Mouse (Mus musculus): Measurements from ENCODE around the gene Meis2. TPM values are rescaled to one million over a fixed set of nuclear protein-coding genes. Genes with fewer than 3 reads are reported as not detected.

The Meis2 gene
- polyA plus RNA-seq, 1 experiment from 2014 or later, result 41.5 TPM

DNA sequence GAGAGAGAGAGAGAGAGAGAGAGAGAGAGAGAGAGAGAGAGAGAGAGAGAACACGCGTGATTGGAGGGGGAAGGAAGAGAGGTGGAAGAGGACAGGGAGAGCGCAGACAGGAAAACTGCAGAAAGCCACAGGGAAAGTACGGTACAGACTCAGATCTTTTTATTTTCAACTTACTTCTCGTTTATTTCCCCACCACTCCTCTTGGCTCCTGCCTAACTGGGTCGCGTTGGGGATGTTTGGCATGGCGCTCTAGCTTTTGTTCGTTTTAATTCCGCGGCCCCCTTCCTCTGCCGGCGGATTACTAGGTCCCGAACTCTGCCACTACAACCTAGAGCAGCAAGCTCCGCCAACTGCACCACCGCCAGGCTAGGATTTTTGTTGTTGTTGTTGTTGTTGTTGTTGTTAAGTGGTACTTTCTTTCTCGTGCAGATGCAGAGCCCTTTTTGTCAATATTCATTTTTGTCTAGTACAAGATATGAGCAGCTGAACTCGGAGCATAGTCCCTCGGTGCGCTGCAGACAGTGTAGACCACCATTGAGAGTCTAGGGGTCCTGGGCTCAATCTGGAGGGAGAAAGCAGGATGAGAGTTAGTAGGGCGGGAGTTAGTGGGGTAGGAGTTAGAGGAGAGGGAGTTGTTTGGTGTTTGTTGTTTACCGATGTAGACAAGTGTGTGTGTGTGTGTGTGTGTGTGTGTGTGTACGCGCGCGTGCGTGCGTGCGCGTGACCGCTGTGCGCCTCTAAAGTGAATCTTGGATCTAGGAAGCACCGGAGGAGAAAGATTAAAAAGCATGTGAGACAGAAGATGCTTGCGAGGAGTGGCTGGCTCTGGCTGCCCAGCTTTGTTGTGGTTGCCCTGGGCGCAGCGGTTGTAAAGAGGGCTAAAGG lies 660 bp upstream of the Meis2 start:
- no peaks in the 10 kb centered on the region for H3K9me3 ChIP-seq
- H3K27me3 ChIP-seq (replicated peaks), result peaks cover 12% of the 10 kb centered on the region; the same call in 1 of the 2 replicates
- H3K4me1 ChIP-seq (replicated peaks), result no peaks in the 10 kb centered on the region
- peak overlapping the region; percentile 62 for H3K4me3 ChIP-seq (replicated peaks)
- no peaks in the 10 kb centered on the region for H3K36me3 ChIP-seq
- peak overlapping the region; percentile 97 for H3K27ac ChIP-seq
- peak overlapping the region; percentile 77 for H3K4me2 ChIP-seq (replicated peaks)
- under 1% methylated on average over 36 of the region's 36 CpGs for WGBS
- ATAC-seq, result peak; percentile 11
- H3K9ac ChIP-seq, result peak overlapping the region; percentile 62

DNA sequence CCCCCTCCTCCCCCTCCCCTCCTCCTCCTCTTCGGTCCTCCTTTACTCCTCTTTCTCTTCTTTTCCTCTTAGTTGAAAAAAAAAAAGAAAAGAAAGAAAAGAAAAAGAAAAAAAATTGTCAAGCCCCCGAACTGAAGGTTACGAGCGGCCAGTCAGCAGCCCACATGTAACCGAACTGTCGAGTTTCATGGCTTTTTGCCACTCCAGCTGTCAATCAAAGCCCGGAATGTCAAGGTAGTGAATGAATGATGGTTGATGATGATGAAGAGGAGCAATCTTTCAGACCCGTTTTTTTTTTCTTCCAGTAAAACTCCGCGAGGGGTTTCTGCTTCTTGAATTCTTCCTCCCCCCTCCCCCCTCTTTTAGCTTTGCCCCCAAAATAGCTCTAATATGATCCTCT lies 582 bp downstream of the Meis2 start:
- Histone ChIP-seq H3K9me3 (no peaks in the 10 kb centered on the region), H3K4me3 (replicated peaks) (peak overlapping the region; percentile 62), H3K9ac (peak overlapping the region; percentile 90), H3K27me3 (replicated peaks) (peaks cover 6% of the 10 kb centered on the region; the same call in 1 of the 2 replicates), H3K27ac (peak overlapping the region; percentile 95), H3K4me1 (replicated peaks) (no peaks in the 10 kb centered on the region), H3K36me3 (no peaks in the 10 kb centered on the region), H3K4me2 (replicated peaks) (peak overlapping the region; percentile 77)
- 1% methylated on average over 10 of the region's 10 CpGs for WGBS
- ATAC-seq, result no peak

DNA sequence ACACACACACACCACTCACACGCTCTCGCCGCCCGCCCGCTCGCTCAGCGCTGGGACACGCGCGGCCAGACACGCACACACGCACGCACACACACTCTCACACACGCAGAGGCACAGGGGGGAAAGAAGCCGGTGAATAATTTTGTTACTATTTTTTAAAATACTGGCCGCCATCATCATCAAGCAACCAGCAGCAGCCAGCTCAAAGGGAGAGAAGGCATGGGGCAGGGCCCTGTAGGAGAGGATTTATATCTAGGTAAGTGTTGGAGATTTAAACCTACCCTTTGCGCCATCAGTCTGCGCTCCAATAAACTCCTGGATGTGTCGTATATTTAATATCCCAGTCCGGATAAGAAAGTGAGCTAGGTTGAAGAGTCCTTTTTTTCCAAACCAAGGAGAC lies 1.1 kb downstream of the Meis2 start:
- peak overlapping the region; percentile 62 for H3K4me3 ChIP-seq (replicated peaks)
- H3K9me3 ChIP-seq, result no peaks in the 10 kb centered on the region
- peak overlapping the region; percentile 77 for H3K4me2 ChIP-seq (replicated peaks)
- WGBS, result under 1% methylated on average over 20 of the region's 20 CpGs
- no peaks in the 10 kb centered on the region for H3K36me3 ChIP-seq
- H3K27me3 ChIP-seq (replicated peaks), result peaks cover 5% of the 10 kb centered on the region; the same call in 1 of the 2 replicates
- peak overlapping the region; percentile 90 for H3K9ac ChIP-seq
- peak overlapping the region; percentile 95 for H3K27ac ChIP-seq
- ATAC-seq, result no peak
- H3K4me1 ChIP-seq (replicated peaks), result no peaks in the 10 kb centered on the region

DNA sequence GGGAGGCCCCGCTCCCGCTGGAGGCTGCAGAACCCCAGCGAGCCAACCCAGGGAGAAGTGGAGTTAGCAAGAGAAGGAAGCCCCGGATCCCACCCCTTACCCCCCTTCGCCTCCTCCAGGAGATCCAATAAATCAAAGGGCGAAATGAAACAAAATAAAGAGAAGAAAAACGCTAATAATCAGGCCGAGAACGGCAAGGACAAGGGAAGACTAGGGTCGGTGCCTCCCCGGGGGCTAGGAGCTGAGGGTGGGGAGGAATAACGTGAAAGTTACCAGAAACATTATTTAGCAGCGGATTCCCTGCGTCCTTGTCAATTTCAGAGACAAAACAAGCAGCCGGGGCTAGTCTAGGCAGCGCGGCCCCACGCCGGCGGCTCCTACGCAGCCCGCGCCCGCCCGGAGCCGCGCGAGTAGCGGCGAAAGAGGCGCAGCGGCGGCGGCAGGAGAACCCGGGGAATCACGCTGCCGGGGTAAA lies 1.8 kb downstream of the Meis2 start:
- Histone ChIP-seq H3K27ac (peak overlapping the region; percentile 95), H3K4me1 (replicated peaks) (no peaks in the 10 kb centered on the region), H3K4me2 (replicated peaks) (peak overlapping the region; percentile 77), H3K9me3 (no peaks in the 10 kb centered on the region), H3K4me3 (replicated peaks) (peak overlapping the region; percentile 62), H3K36me3 (no peaks in the 10 kb centered on the region), H3K9ac (peak overlapping the region; percentile 90), H3K27me3 (replicated peaks) (peaks cover 3% of the 10 kb centered on the region; the same call in 1 of the 2 replicates)
- WGBS, result under 1% methylated on average over 37 of the region's 37 CpGs
- ATAC-seq, result no peak

DNA sequence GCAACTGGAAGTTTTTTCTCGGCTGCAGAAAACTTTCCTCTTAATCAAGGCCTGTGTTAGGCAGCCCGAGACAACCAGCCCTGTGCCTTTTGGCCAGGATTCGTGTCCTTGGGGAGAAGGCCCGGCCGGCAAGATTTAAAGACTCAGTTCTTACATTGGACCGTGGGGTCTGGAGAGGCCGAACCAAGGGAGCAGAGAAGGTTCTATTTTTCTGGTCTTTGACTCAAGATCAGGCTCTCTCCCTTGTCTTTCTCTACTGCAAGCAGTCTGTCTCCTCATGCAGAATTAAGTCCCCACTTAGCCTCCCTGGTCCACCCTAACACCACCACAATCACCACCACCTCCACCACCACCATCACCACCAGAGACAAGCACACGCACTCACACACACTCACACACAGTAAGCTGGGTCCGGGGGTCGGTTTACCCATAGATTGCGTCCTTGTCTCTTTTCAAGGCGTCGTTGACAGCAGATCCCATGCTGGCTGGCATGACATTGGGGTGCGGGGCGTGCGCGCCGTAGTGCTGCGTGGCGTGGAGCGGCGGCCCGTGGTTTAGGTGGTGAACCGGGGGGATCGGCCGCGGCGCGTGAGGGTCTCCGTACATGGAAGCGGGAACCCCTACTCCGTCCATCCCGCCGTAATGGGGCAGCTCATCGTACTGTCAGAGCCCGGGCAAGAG lies 2.7 kb downstream of the Meis2 start:
- H3K27me3 ChIP-seq (replicated peaks), result peaks cover 3% of the 10 kb centered on the region; the same call in 1 of the 2 replicates
- H3K9ac ChIP-seq, result peak overlapping the region; percentile 90
- no peaks in the 10 kb centered on the region for H3K4me1 ChIP-seq (replicated peaks)
- H3K9me3 ChIP-seq, result no peaks in the 10 kb centered on the region
- no peak for ATAC-seq
- no peaks in the 10 kb centered on the region for H3K36me3 ChIP-seq
- peak overlapping the region; percentile 62 for H3K4me3 ChIP-seq (replicated peaks)
- peak overlapping the region; percentile 95 for H3K27ac ChIP-seq
- peak overlapping the region; percentile 77 for H3K4me2 ChIP-seq (replicated peaks)
- WGBS, result under 1% methylated on average over 36 of the region's 36 CpGs

DNA sequence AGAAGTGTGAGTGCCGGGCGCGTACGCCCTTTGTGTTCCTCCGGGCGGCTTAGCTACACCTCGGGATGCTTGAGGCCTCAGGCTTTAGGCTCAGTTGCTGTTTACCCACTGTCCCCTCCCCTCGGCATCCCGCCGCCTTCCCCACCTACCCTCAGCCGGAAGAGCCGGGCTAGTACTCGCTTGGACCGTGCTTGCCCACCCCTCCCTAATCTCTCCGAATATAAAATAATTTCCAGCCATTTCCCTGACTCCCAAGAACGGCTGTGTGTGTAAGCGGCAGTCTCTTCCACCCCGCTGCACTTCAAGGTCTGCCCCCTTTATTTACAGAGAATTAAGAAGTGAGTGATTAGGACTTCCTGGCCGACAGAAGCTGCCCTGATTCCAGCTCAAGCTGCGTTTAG lies 3.4 kb downstream of the Meis2 start:
- peak overlapping the region; percentile 77 for H3K4me2 ChIP-seq (replicated peaks)
- H3K27ac ChIP-seq, result peak overlapping the region; percentile 95
- WGBS, result under 1% methylated on average over 20 of the region's 20 CpGs
- H3K9ac ChIP-seq, result peak overlapping the region; percentile 90
- no peaks in the 10 kb centered on the region for H3K4me1 ChIP-seq (replicated peaks)
- H3K36me3 ChIP-seq, result no peaks in the 10 kb centered on the region
- no peaks in the 10 kb centered on the region for H3K9me3 ChIP-seq
- H3K4me3 ChIP-seq (replicated peaks), result peak overlapping the region; percentile 62
- H3K27me3 ChIP-seq (replicated peaks), result no peaks in the 10 kb centered on the region; the same call in 1 of the 2 replicates
- ATAC-seq, result no peak

DNA sequence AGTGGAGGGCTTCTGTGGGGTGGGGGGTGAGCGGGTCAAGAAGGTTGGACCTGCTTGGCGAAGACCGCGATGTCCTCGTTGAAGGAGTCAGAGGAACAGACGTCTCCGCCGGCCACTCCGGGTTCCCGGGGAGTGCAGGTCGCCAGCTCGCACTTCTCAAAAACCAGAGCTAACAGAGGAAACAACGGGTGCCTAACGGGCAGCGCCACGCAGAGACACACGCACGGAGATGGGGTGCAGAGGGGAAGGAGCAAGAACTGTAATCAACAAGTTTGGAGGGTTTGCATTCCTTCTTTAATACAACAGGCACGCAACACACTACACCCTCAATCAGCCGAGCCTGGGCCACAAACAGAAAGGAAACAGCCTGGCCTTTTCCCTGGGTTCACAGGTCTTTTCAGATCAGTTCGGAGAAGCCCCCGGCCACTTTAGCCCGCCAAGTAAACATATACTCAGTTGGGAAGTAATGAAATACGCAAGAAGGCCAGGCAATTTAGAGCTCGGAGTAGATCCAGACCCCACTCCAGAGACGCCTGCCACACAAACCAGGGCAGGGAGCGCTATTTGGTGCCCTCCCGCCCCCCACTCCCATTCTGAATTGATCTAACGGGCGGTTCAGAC lies 4.1 kb downstream of the Meis2 start:
- peak overlapping the region; percentile 62 for H3K4me3 ChIP-seq (replicated peaks)
- no peaks in the 10 kb centered on the region for H3K9me3 ChIP-seq
- no peaks in the 10 kb centered on the region for H3K4me1 ChIP-seq (replicated peaks)
- peak overlapping the region; percentile 95 for H3K27ac ChIP-seq
- no peak for ATAC-seq
- peak overlapping the region; percentile 90 for H3K9ac ChIP-seq
- WGBS, result under 1% methylated on average over 30 of the region's 30 CpGs
- H3K27me3 ChIP-seq (replicated peaks), result no peaks in the 10 kb centered on the region; the same call in 1 of the 2 replicates
- no peaks in the 10 kb centered on the region for H3K36me3 ChIP-seq
- H3K4me2 ChIP-seq (replicated peaks), result peak overlapping the region; percentile 77

DNA sequence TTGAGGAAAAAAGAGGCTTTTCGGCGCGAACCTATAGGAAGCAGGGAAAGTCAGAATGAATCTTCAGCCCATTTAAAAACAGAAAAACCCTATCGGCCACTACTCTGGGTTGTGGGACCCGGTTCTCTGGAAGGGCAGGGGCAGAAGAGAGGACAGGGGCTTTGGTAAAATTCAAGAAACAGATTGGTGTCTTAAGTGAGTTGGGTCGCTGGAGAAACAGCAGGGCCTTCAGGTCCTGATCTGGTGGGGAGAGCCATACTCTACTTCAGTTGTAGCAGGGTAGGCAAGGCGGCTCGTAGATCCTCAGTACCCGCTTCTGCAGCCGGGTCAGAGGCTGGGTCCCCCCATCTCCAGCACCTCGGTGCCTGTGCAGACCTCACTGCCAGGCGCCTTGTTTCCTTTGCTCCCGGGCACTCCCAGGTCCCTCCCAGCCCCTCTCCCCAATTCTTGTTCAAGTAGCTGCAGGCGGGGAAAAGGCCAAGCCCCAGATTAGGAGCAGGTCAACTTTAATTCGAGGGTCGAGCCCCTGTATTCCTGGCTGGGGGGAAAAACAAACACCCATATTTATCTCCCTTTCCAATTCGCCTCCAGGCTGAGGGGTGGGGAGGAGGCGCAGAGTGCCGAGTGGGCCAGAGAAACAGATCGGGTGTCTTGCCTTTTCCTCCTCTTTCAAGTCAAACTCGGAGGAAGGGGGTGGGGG lies 4.8 kb downstream of the Meis2 start:
- H3K36me3 ChIP-seq, result no peaks in the 10 kb centered on the region
- peak overlapping the region; percentile 95 for H3K27ac ChIP-seq
- H3K27me3 ChIP-seq (replicated peaks), result no peaks in the 10 kb centered on the region; the same call in 1 of the 2 replicates
- 9% methylated on average over 21 of the region's 21 CpGs for WGBS
- no peak for ATAC-seq
- H3K4me3 ChIP-seq (replicated peaks), result peak overlapping the region; percentile 62
- peak overlapping the region; percentile 90 for H3K9ac ChIP-seq
- peak overlapping the region; percentile 77 for H3K4me2 ChIP-seq (replicated peaks)
- no peaks in the 10 kb centered on the region for H3K4me1 ChIP-seq (replicated peaks)
- H3K9me3 ChIP-seq, result no peaks in the 10 kb centered on the region

DNA sequence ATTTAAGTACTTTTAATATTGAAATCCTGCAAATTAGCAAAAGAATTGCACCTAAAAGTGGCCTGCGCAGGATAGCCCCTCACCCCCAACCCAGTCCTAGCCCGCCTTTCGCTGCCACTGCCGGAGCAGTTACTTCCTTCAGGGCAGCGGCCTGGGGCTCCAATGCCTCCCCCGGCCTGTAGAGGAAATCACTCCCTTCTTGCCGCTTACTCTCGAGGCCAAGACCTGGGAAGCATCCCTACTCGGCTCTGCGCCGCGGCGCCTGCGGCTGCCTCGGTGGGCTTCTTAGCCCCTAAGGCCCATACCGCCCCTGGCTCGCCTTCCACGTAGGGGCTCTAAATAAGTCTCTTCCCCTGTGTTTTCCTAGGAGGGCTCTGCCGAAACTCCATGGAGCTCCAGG lies 5.4 kb downstream of the Meis2 start:
- Histone ChIP-seq H3K36me3 (no peaks in the 10 kb centered on the region), H3K9ac (peak overlapping the region; percentile 90), H3K4me2 (replicated peaks) (peak overlapping the region; percentile 77), H3K4me3 (replicated peaks) (peak overlapping the region; percentile 62), H3K27ac (peak overlapping the region; percentile 95), H3K4me1 (replicated peaks) (no peaks in the 10 kb centered on the region), H3K27me3 (replicated peaks) (no peaks in the 10 kb centered on the region; the same call in 1 of the 2 replicates), H3K9me3 (no peaks in the 10 kb centered on the region)
- no peak for ATAC-seq
- WGBS, result 5% methylated on average over 19 of the region's 19 CpGs

DNA sequence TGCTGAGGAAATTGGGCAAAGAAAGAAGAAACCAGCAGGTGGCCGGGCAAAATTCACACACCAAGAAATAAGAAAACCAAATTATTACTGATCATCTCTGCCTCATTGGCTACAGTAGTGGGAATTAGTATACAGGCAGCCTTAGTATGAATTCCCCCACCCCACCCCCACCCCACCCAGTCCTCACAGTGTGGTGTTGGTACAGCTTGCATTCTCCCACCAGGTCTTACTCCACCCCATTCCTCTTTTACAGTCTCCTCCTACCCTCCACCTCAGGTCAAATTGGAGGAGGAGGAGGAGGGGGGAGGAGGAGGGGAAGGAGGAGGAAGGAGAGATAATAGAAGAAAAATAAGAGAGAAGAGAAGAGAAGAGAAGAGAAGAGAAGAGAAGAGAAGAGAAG lies 6.0 kb downstream of the Meis2 start:
- Histone ChIP-seq H3K9ac (no peak overlapping the region), H3K9me3 (no peaks in the 10 kb centered on the region), H3K4me2 (replicated peaks) (peak overlapping the region; percentile 77), H3K4me1 (replicated peaks) (no peaks in the 10 kb centered on the region), H3K27ac (no peak overlapping the region), H3K36me3 (no peaks in the 10 kb centered on the region), H3K4me3 (replicated peaks) (0 out of 2 replicates have a peak overlapping the region, but pooled peaks have one; percentile 62), H3K27me3 (replicated peaks) (no peaks in the 10 kb centered on the region; the same call in 1 of the 2 replicates)
- ATAC-seq, result peak; percentile 31; the same call in 1 of the 2 replicates
- WGBS, result 57% methylated on average over 1 of the region's 1 CpGs

DNA sequence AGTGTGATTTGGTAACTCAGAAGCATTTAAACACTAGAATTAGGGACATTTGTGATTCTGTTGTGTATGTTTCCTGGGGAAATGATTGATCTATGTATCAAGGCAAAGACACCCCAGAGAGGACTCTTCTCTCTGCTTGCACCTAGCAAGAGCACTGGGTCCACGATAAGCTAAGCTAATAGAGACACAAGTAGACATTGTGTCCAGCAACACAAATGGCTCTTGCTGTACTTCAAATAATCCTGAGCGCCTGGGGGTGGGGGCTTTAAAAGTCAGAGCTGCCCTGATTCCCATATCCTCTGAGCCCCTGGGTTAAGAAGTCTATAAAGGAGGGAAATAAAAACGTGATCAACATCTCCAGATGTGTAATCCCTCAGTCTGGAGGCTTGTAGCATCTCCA lies 6.6 kb downstream of the Meis2 start:
- H3K9ac ChIP-seq, result peak overlapping the region; percentile 16; the same call in 1 of the 2 replicates
- no peak overlapping the region for H3K27ac ChIP-seq
- H3K4me2 ChIP-seq (replicated peaks), result peak overlapping the region; percentile 77
- no peak for ATAC-seq
- H3K4me3 ChIP-seq (replicated peaks), result peak overlapping the region; percentile 17; the same call in 1 of the 2 replicates
- no peaks in the 10 kb centered on the region for H3K4me1 ChIP-seq (replicated peaks)
- WGBS, result 26% methylated on average over 3 of the region's 3 CpGs
- H3K9me3 ChIP-seq, result no peaks in the 10 kb centered on the region
- no peaks in the 10 kb centered on the region; the same call in 1 of the 2 replicates for H3K27me3 ChIP-seq (replicated peaks)
- H3K36me3 ChIP-seq, result no peaks in the 10 kb centered on the region

All from intestine, embryonic 15.5 days (tissue).